Mouse (Mus musculus): ENCODE data around the gene Ms4a4c.
"Not testable (repeated sequence)": the region's sequence is repeated elsewhere in the genome, so short reads cannot be mapped to it uniquely, and the experiment has no call there.

- not testable (repeated sequence) for TF ChIP-seq CTCF (conservative IDR thresholded peaks at IDR 0.05; ENCODE audit: low read length); POU5F1 (IDR thresholded peaks at IDR 0.05; ENCODE audit: borderline replicate concordance, low read length)
These were observed 26.6 kb downstream of the Ms4a4c start for GRCm38 (mm10) chr19:11431209-11431608.

Data from E14TG2a.4 (cell line).